Mouse (Mus musculus) lung, adult 2 months (tissue): Measurements from ENCODE around the gene Traf4. TPM values are rescaled to one million over a fixed set of nuclear protein-coding genes. Genes with fewer than 3 reads are reported as not detected.

Experiments
- DNase-seq: peaks from one replicate; pipeline ENCODE4 v3.0.0; 2022
- H3K4me1 ChIP-seq: fragments of 200-500 bp; 2 replicates; pipeline ENCODE4 v1.6.1; 2011; ENCODE audit warnings: low read length; ENCODE audit not compliant: control insufficient read depth, insufficient read depth
- H3K4me3 ChIP-seq: fragments of 200-500 bp; replicated peaks from 2 replicates; pipeline ENCODE3; 2011; ENCODE audit warnings: low read depth, mild to moderate bottlenecking, control low read depth, low read length; ENCODE audit errors: extremely low read depth
- CTCF ChIP-seq: fragments of 200-500 bp; IDR thresholded peaks from 2 replicates; pipeline ENCODE4 v1.5.1; 2011; ENCODE audit warnings: mild to moderate bottlenecking, low read length, control low read depth; ENCODE audit not compliant: insufficient read depth
- POLR2A ChIP-seq: fragments of 200-500 bp; IDR thresholded peaks from 2 replicates; pipeline ENCODE4 v1.6.1; 2011; ENCODE audit warnings: low read depth, mild to moderate bottlenecking, control low read depth, low read length, borderline replicate concordance; ENCODE audit errors: extremely low read depth
- WGBS: fragments of 180-500 bp; shearing (Covaris S2); methylation state at CpG from one replicate; pipeline ENCODE4 v1.1.7; 2018; 5-methylcytosine and 5-hydroxymethylcytosine counted together
- polyA plus RNA-seq: library from polyadenylated mRNA; depleted of rRNA; stranded (reverse); fragments of >200 nt; gene quantifications from 2 replicates; pipeline ENCODE4 v1.2.3, GENCODE M21; 2012

Traf4 gene
- polyA plus RNA-seq, 1 experiment: 37.0 TPM

GRCm38 (mm10) chr11:78134344-78134743, 31.0 kb downstream of the Traf4 start:
- TF ChIP-seq POLR2A (no peak), CTCF (no peak)

GRCm38 (mm10) chr11:78133915-78134314, 31.5 kb downstream of the Traf4 start:
- no peak for DNase-seq
- 89% methylated on average over 6 of the region's 6 CpGs for WGBS
- TF ChIP-seq CTCF (no peak), POLR2A (no peak)
- peaks cover 2% of the 10 kb centered on the region; the same call in 1 of the 2 replicates for H3K4me1 ChIP-seq
- H3K4me3 ChIP-seq: no peak overlapping the region

More at GRCm38 (mm10) chr11:78134344-78134743, 31.0 kb downstream of the Traf4 start:
- no peak overlapping the region for H3K4me3 ChIP-seq
- 53% methylated on average over 3 of the region's 3 CpGs for WGBS
- DNase-seq: no peak
- peaks cover 2% of the 10 kb centered on the region; the same call in 1 of the 2 replicates for H3K4me1 ChIP-seq

GRCm38 (mm10) chr11:78129458-78129857, 35.9 kb downstream of the Traf4 start:
- H3K4me3 ChIP-seq: no peak overlapping the region
- TF ChIP-seq POLR2A: no peak
- no peak for DNase-seq
- 70% methylated on average over 8 of the region's 8 CpGs for WGBS
- H3K4me1 ChIP-seq: peaks cover 14% of the 10 kb centered on the region

DNA sequence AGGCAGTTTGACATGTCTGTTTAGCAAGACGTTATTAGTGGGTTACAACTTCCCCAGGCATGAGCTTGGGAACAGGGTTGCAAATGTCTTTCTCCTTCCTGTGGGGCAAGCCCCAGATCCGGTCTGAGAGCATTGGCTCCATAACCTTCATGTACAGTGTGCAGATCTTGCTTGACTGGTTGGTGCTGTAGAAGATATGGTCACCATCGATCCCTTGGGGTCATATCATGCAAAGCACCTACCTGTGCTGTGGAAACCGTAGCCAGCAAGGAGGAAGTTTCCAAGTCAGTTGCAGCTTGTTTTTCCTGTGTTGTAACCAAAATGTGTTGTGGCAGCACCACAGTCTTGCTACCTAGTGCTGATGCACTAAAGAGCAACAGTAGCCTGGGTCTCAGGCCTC, 38.6 kb downstream of the Traf4 start:
- no peak for DNase-seq
- 63% methylated on average over 4 of the region's 4 CpGs for WGBS
- H3K4me3 ChIP-seq: no peak overlapping the region

GRCm38 (mm10) chr11:78125691-78126090, 39.7 kb downstream of the Traf4 start:
- no peak for DNase-seq
- Histone ChIP-seq H3K4me1 (peaks cover 33% of the 10 kb centered on the region), H3K4me3 (no peak overlapping the region)
- WGBS: 28% methylated on average over 6 of the region's 6 CpGs
- no peak for TF ChIP-seq CTCF
- TF ChIP-seq POLR2A: no peak

More for the DNA sequence above, 38.6 kb downstream of the Traf4 start:
- H3K4me1 ChIP-seq: peaks cover 26% of the 10 kb centered on the region
- TF ChIP-seq POLR2A (no peak), CTCF (no peak)

GRCm38 (mm10) chr11:78123782-78124181, 41.6 kb downstream of the Traf4 start:
- peaks cover 33% of the 10 kb centered on the region for H3K4me1 ChIP-seq
- TF ChIP-seq POLR2A (no peak), CTCF (no peak)
- no peak overlapping the region for H3K4me3 ChIP-seq
- no peak for DNase-seq

GRCm38 (mm10) chr11:78122815-78123214, 42.6 kb downstream of the Traf4 start:
- Histone ChIP-seq H3K4me1 (peaks cover 33% of the 10 kb centered on the region), H3K4me3 (no peak overlapping the region)
- WGBS: 58% methylated on average over 4 of the region's 4 CpGs
- TF ChIP-seq POLR2A: no peak
- DNase-seq: no peak

- Histone ChIP-seq H3K4me1 (peaks cover 26% of the 10 kb centered on the region), H3K4me3 (no peak overlapping the region)
- no peak for DNase-seq
- 36% methylated on average over 5 of the region's 5 CpGs for WGBS
- TF ChIP-seq CTCF (no peak), POLR2A (no peak)
Observed at GRCm38 (mm10) chr11:78121176-78121575, 44.2 kb downstream of the Traf4 start.

GRCm38 (mm10) chr11:78119898-78120297, 45.5 kb downstream of the Traf4 start:
- WGBS: 66% methylated on average over 8 of the region's 8 CpGs
- no peak overlapping the region for H3K4me3 ChIP-seq
- no peak for DNase-seq
- TF ChIP-seq POLR2A (no peak), CTCF (no peak)
- H3K4me1 ChIP-seq: peaks cover 21% of the 10 kb centered on the region

DNA sequence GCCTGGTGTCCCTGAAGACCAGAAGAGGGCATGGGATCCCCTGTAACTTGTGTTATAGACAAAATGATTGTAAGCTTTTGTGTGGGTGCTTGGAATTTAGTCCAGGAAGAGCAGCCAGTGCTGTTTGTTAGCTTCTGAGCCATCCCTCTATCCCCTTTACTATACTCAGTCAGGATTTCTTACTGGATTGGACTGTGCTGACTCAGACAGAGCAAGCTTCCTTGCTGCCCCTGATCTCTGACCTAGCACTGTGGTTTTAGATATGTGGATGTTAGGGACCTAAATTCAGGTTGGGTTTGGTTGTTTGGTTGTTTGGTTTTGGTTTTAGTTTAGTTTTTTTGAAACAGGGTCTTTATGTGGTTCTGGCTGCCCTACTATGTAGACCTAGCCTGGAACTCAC, 46.9 kb downstream of the Traf4 start:
- Histone ChIP-seq H3K4me1 (peaks cover 19% of the 10 kb centered on the region), H3K4me3 (no peak overlapping the region)
- no peak for DNase-seq
- TF ChIP-seq POLR2A (no peak), CTCF (no peak)

- Histone ChIP-seq H3K4me3 (no peak overlapping the region), H3K4me1 (peaks cover 6% of the 10 kb centered on the region)
- TF ChIP-seq POLR2A (no peak), CTCF (no peak)
- 33% methylated on average over 5 of the region's 5 CpGs for WGBS
- no peak for DNase-seq
Observed at GRCm38 (mm10) chr11:78116146-78116410, 49.3 kb downstream of the Traf4 start.
